Comparison of ENCODE assay signal across 10 mouse cellular contexts in the genomic region with DNA sequence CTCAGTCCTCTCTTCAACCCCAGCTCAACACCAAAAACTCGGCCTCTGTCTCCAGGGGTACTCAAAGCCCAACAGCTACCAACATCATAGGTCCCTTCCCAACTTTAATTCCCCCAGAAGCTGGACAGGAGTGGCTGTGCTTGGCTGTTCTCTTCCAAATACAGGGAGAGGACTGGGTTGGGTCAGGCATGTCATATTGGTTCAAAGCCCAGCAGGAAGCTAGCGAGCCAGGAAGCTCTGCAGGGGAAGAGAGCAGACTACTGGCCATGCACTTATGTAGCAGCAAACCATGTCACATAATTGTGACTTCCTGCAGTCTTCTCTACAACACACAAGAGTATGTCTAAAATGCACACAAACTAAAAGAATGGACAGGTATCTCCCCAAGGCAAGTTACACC. TPM values are rescaled to one million over a fixed set of nuclear protein-coding genes. Genes with fewer than 3 reads are reported as not detected.
DNase-seq lines count a peak whose midpoint lies in the region; ATAC-seq and TF ChIP-seq lines count a peak whose summit lies in the region.
"Had no signal": no experiment of that assay in that cellular context is flagged by ENCODE, and none has a peak within 500 bp of the region (broad histone marks: within the 10 kb centered on the region; RNA-seq: fewer than 3 reads in every experiment).

No protein-coding gene starts in this region.

- no peaks in the 10 kb centered on the region for H3K9me3 ChIP-seq in intestine, embryonic 16.5 days (ENCODE audit: control insufficient read depth, low read length)
- H3K9me3 ChIP-seq in intestine, embryonic 15.5 days, result no peaks in the 10 kb centered on the region
- H3K9me3 ChIP-seq in liver, postnatal 0 days (ENCODE audit: low read length), result no peaks in the 10 kb centered on the region
- H3K9me3 ChIP-seq: embryonic facial prominence, embryonic 12.5 days; lung, embryonic 15.5 days had no signal

- TF ChIP-seq EP300 in liver, postnatal 0 days (IDR thresholded peaks at IDR 0.05; ENCODE audit: low read depth), result no peak

- H3K4me2 ChIP-seq in intestine, embryonic 16.5 days (ENCODE audit: low read depth, low read length), result no peak overlapping the region
- no peak overlapping the region for H3K4me2 ChIP-seq in intestine, embryonic 15.5 days (replicated peaks)
- H3K4me2 ChIP-seq in liver, postnatal 0 days (ENCODE audit: low read depth, low read length), result no peak overlapping the region
- H3K4me2 ChIP-seq: embryonic facial prominence, embryonic 12.5 days; lung, embryonic 15.5 days had no signal

- no peaks in the 10 kb centered on the region for H3K27me3 ChIP-seq in intestine, embryonic 16.5 days (replicated peaks; ENCODE audit: control insufficient read depth, insufficient read depth, low read length)
- H3K27me3 ChIP-seq in intestine, embryonic 15.5 days (replicated peaks), result no peaks in the 10 kb centered on the region
- no peaks in the 10 kb centered on the region for H3K27me3 ChIP-seq in liver, postnatal 0 days (ENCODE audit: insufficient read depth, low read length)
- H3K27me3 ChIP-seq: embryonic facial prominence, embryonic 12.5 days; lung, embryonic 15.5 days had no signal

- H3K27ac ChIP-seq in intestine, embryonic 16.5 days (ENCODE audit: low read length), result 0 out of 2 replicates have a peak overlapping the region, but pooled peaks have one; percentile 38
- no peak overlapping the region for H3K27ac ChIP-seq in intestine, embryonic 15.5 days
- H3K27ac ChIP-seq in liver, postnatal 0 days (ENCODE audit: low read depth), result no peak overlapping the region
- H3K27ac ChIP-seq: embryonic facial prominence, embryonic 12.5 days; lung, embryonic 15.5 days had no signal

- H3K9ac ChIP-seq in intestine, embryonic 16.5 days (ENCODE audit: low read depth, low read length), result no peak overlapping the region
- no peak overlapping the region for H3K9ac ChIP-seq in intestine, embryonic 15.5 days
- H3K9ac ChIP-seq in liver, postnatal 0 days (replicated peaks), result no peak overlapping the region
- H3K9ac ChIP-seq: embryonic facial prominence, embryonic 12.5 days; lung, embryonic 15.5 days had no signal

- peak; percentile 21 to 60 for DNase-seq in adrenal gland, adult (ENCODE audit: inconsistent age in 2 of 2, low spot score in 1 of 2)
- no peak for DNase-seq in adrenal gland, postnatal 14 days
- peak; percentile 40 for DNase-seq in lung, postnatal 10 days
- no peak for DNase-seq in lung, postnatal 25 days (ENCODE audit: low spot score)
- DNase-seq in liver, postnatal 0 days, result peak; percentile 11
- no peak for DNase-seq in layer of hippocampus, adult 11-12 months (ENCODE audit: low spot score)

- H3K4me1 ChIP-seq in intestine, embryonic 16.5 days (ENCODE audit: control insufficient read depth, insufficient read depth, low read length), result peaks cover 65% of the 10 kb centered on the region
- H3K4me1 ChIP-seq in intestine, embryonic 15.5 days (replicated peaks), result peaks cover 61% of the 10 kb centered on the region
- H3K4me1 ChIP-seq in liver, postnatal 0 days (ENCODE audit: insufficient read depth), result peaks cover 40% of the 10 kb centered on the region

- no peaks in the 10 kb centered on the region for H3K36me3 ChIP-seq in intestine, embryonic 16.5 days (ENCODE audit: control insufficient read depth, insufficient read depth, low read length)
- H3K36me3 ChIP-seq in intestine, embryonic 15.5 days, result no peaks in the 10 kb centered on the region
- peaks cover 8% of the 10 kb centered on the region; the same call in 1 of the 2 replicates for H3K36me3 ChIP-seq in liver, postnatal 0 days (replicated peaks; ENCODE audit: insufficient read depth, low read length)
- H3K36me3 ChIP-seq: lung, embryonic 15.5 days had no signal

- TF ChIP-seq CTCF in liver, postnatal 0 days (IDR thresholded peaks at IDR 0.05; ENCODE audit: low read depth), result no peak

- 80% methylated on average over 2 of the region's 2 CpGs for WGBS in intestine, embryonic 16.5 days
- WGBS in intestine, embryonic 15.5 days, result 84% methylated on average over 2 of the region's 2 CpGs
- 81% methylated on average over 2 of the region's 2 CpGs for WGBS in liver, postnatal 0 days (ENCODE audit: insufficient replicate concordance)

- no peak for ATAC-seq in intestine, embryonic 16.5 days
- ATAC-seq in intestine, embryonic 15.5 days, result no peak
- no peak for ATAC-seq in liver, postnatal 0 days

- no peak overlapping the region for H3K4me3 ChIP-seq in intestine, embryonic 16.5 days (ENCODE audit: low read length)
- H3K4me3 ChIP-seq in intestine, embryonic 15.5 days (replicated peaks), result no peak overlapping the region
- no peak overlapping the region for H3K4me3 ChIP-seq in liver, postnatal 0 days (ENCODE audit: low read depth, low read length)
- H3K4me3 ChIP-seq: embryonic facial prominence, embryonic 12.5 days; lung, embryonic 15.5 days had no signal

RNA-seq across cellular contexts. Expression of gene Fam53b, which starts 11.6 kb away (rescaled TPM):
- 64.8 and 65.8 TPM in 2 replicates for total RNA-seq in adrenal gland, postnatal 14 days (2021)
- polyA plus RNA-seq in intestine, embryonic 16.5 days (2015; fragmentation: Nextera tagmentation; extraction: Ambion mirVana), result 22.2 and 23.7 TPM in 2 replicates
- 17.9 and 19.1 TPM in 2 replicates for polyA plus RNA-seq in intestine, embryonic 15.5 days (2015; fragmentation: Nextera tagmentation; extraction: Ambion mirVana)
- 15.2 and 17.2 TPM in 2 replicates for polyA plus RNA-seq in liver, postnatal 0 days (2015; fragmentation: Nextera tagmentation; extraction: Ambion mirVana)

RNA-seq across cellular contexts. Expression of gene Eef1akmt2, which starts 50.4 kb away (rescaled TPM):
- total RNA-seq in adrenal gland, postnatal 14 days (2021), result 26.3 and 30.4 TPM in 2 replicates
- 47.6 and 52.1 TPM in 2 replicates for polyA plus RNA-seq in intestine, embryonic 16.5 days (2015; fragmentation: Nextera tagmentation; extraction: Ambion mirVana)
- polyA plus RNA-seq in intestine, embryonic 15.5 days (2015; fragmentation: Nextera tagmentation; extraction: Ambion mirVana), result 60.7 and 64.4 TPM in 2 replicates
- 14.1 and 15.0 TPM in 2 replicates for polyA plus RNA-seq in liver, postnatal 0 days (2015; fragmentation: Nextera tagmentation; extraction: Ambion mirVana)

RNA-seq across cellular contexts. Expression of gene Abraxas2, which starts 57.0 kb away (rescaled TPM):
- 33.6 and 35.8 TPM in 2 replicates for total RNA-seq in adrenal gland, postnatal 14 days (2021)
- polyA plus RNA-seq in intestine, embryonic 16.5 days (2015; fragmentation: Nextera tagmentation; extraction: Ambion mirVana), result 31.7 and 32.4 TPM in 2 replicates
- polyA plus RNA-seq in intestine, embryonic 15.5 days (2015; fragmentation: Nextera tagmentation; extraction: Ambion mirVana), result 30.3 and 36.9 TPM in 2 replicates
- polyA plus RNA-seq in liver, postnatal 0 days (2015; fragmentation: Nextera tagmentation; extraction: Ambion mirVana), result 13.0 and 15.5 TPM in 2 replicates

Comparison
In these comparisons a context has a peak if more than half of its experiments do, and no peak if none do; other contexts are left out.
1. DNase-seq: peak in adrenal gland, adult (2 of 2), lung, postnatal 10 days (single experiment) and liver, postnatal 0 days (single experiment); none in adrenal gland, postnatal 14 days (single experiment), lung, postnatal 25 days (single experiment) and layer of hippocampus, adult 11-12 months (single experiment).